Mouse (Mus musculus) liver, embryonic 13.5 days (tissue): ENCODE measurements around the gene Gal. TPM values are rescaled to one million over a fixed set of nuclear protein-coding genes. Genes with fewer than 3 reads are reported as not detected.
A peak's percentile ranks its signal among the peaks of the same experiment; 100 is the strongest.

Experiments
- ATAC-seq: fragments of 200-750 bp; cut with Nextera tagmentation; 2 replicates; pipeline ENCODE4 v1.8.0; 2017; ENCODE audit warnings: low read depth, mild to moderate bottlenecking, moderate number of reproducible peaks, moderate library complexity
- DNase-seq: peaks from one replicate; pipeline ENCODE4 v3.0.0; 2022
- H3K27ac ChIP-seq: fragments of 300-500 bp; sonication (generic); 2 replicates; pipeline ENCODE4 v1.5.1; 2015; ENCODE audit warnings: moderate library complexity, mild to moderate bottlenecking, inconsistent platforms
- H3K27me3 ChIP-seq: fragments of 300-500 bp; sonication (generic); 2 replicates; pipeline ENCODE4 v1.6.1; 2015; ENCODE audit warnings: mild to moderate bottlenecking, inconsistent platforms
- H3K36me3 ChIP-seq: fragments of 300-500 bp; sonication (generic); 2 replicates; pipeline ENCODE4 v1.6.1; 2015; ENCODE audit warnings: mild to moderate bottlenecking, inconsistent platforms
- H3K4me1 ChIP-seq: fragments of 300-500 bp; sonication (generic); replicated peaks from 2 replicates; pipeline ENCODE4 v1.6.1; 2015; ENCODE audit warnings: inconsistent platforms
- H3K4me2 ChIP-seq: fragments of 300-500 bp; sonication (generic); 2 replicates; pipeline ENCODE4 v1.6.1; 2015; ENCODE audit warnings: inconsistent platforms, mild to moderate bottlenecking, moderate library complexity
- H3K4me3 ChIP-seq: fragments of 300-500 bp; sonication (generic); replicated peaks from 2 replicates; pipeline ENCODE4 v1.5.1; 2015; ENCODE audit warnings: mild to moderate bottlenecking, inconsistent platforms
- H3K9ac ChIP-seq: fragments of 300-500 bp; sonication (generic); 2 replicates; pipeline ENCODE4 v1.6.1; 2015; ENCODE audit warnings: mild to moderate bottlenecking, inconsistent platforms
- H3K9me3 ChIP-seq: fragments of 300-500 bp; sonication (generic); replicated peaks from 2 replicates; pipeline ENCODE4 v1.6.1; 2016; ENCODE audit warnings: inconsistent platforms
- WGBS: fragments of 180-500 bp; shearing (Covaris S2); methylation state at CpG from one replicate; pipeline ENCODE4 v1.1.7; 2015; ENCODE audit not compliant: insufficient replicate concordance; 5-methylcytosine and 5-hydroxymethylcytosine counted together
- polyA plus RNA-seq: library from polyadenylated mRNA; unstranded; fragments of >200 nt; fragmentation: Nextera tagmentation; extraction: Ambion mirVana; gene quantifications from 2 replicates; pipeline ENCODE4 v1.2.1, GENCODE M21; 2015

Gene Gal
- polyA plus RNA-seq, 1 experiment from 2014 or later = not detected

GRCm38 (mm10) chr19:3436840-3437239 is 22.5 kb upstream of the Gal start:
- whole genome bisulfite sequencing = 40% methylated on average over 9 of the region's 9 CpGs
- H3K9me3 ChIP-seq = no peaks in the 10 kb centered on the region
- no peak overlapping the region for H3K9ac ChIP-seq
- no peak overlapping the region for H3K4me2 ChIP-seq
- no peak overlapping the region for H3K4me3 ChIP-seq
- H3K36me3 ChIP-seq = no peaks in the 10 kb centered on the region
- peak; percentile 43 for DNase-seq
- H3K27ac ChIP-seq = no peak overlapping the region
- H3K27me3 ChIP-seq = no peaks in the 10 kb centered on the region
- no peaks in the 10 kb centered on the region; the same call in 1 of the 2 replicates for H3K4me1 ChIP-seq
- peak; percentile 39; the same call in 1 of the 2 replicates for ATAC-seq

- Histone ChIP-seq H3K9ac (no peak overlapping the region), H3K4me1 (no peaks in the 10 kb centered on the region; the same call in 1 of the 2 replicates), H3K36me3 (no peaks in the 10 kb centered on the region), H3K4me2 (no peak overlapping the region), H3K4me3 (no peak overlapping the region), H3K27me3 (no peaks in the 10 kb centered on the region), H3K9me3 (no peaks in the 10 kb centered on the region), H3K27ac (no peak overlapping the region)
- DNase-seq = no peak
- no peak for ATAC-seq
- WGBS = 58% methylated on average over 3 of the region's 3 CpGs
Observed at GRCm38 (mm10) chr19:3435824-3436223, 21.5 kb upstream of the Gal start.

DNA sequence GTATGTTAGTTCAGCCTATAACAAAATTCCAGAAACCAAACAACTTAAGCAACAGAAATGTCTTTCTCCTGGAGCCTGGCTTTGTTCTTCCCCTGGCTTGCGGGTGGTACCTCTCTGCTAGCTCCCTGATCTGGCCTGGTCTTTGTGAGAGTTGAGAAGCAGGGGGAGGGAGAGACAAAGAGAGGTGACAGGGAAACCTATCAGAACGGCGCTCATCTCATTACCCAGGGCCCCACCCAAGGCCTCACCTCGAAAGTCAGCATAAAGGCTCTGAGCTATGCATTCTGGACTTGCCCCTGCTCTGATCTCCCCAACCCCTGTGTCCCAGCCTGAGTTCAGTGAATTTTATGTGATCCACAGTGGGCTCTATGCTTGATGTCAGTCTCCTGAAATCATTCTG is 20.3 kb upstream of the Gal start:
- H3K36me3 ChIP-seq = no peaks in the 10 kb centered on the region
- H3K4me1 ChIP-seq = no peaks in the 10 kb centered on the region; the same call in 1 of the 2 replicates
- 33% methylated on average over 4 of the region's 4 CpGs for WGBS
- H3K4me3 ChIP-seq = no peak overlapping the region
- H3K4me2 ChIP-seq = no peak overlapping the region
- no peak overlapping the region for H3K27ac ChIP-seq
- H3K9me3 ChIP-seq = no peaks in the 10 kb centered on the region
- ATAC-seq = no peak
- no peak for DNase-seq
- H3K27me3 ChIP-seq = no peaks in the 10 kb centered on the region
- H3K9ac ChIP-seq = no peak overlapping the region

- no peak overlapping the region for H3K4me2 ChIP-seq
- no peak overlapping the region for H3K4me3 ChIP-seq
- ATAC-seq (no peak), DNase-seq (no peak)
- 40% methylated on average over 4 of the region's 4 CpGs for WGBS
- no peaks in the 10 kb centered on the region for H3K36me3 ChIP-seq
- no peaks in the 10 kb centered on the region for H3K9me3 ChIP-seq
- no peaks in the 10 kb centered on the region; the same call in 1 of the 2 replicates for H3K4me1 ChIP-seq
- no peak overlapping the region for H3K9ac ChIP-seq
- no peak overlapping the region for H3K27ac ChIP-seq
- H3K27me3 ChIP-seq = no peaks in the 10 kb centered on the region
Observed at GRCm38 (mm10) chr19:3434124-3434523, 19.8 kb upstream of the Gal start.

DNA sequence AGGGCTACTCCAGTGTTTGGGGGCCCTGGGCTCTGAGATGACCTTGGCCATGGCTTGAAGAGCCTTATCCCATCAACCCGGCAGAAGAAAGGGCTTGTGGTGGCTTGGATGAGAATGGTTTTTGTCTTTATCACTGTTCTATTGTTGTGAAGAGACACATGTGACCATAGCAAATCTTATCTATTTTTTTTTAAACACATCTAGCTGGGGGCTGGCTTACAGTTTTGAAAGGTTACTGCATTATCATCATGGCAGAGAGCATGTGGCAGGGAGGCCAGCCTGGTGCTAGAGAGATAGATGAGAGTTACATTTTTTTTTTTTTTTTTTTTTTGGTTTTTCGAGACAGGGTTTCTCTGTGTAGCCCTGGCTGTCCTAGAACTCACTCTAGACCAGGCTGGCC is 17.6 kb upstream of the Gal start:
- H3K27ac ChIP-seq = no peak overlapping the region
- WGBS = 25% methylated on average over 2 of the region's 2 CpGs
- no peaks in the 10 kb centered on the region for H3K27me3 ChIP-seq
- ATAC-seq (no peak), DNase-seq (no peak)
- no peak overlapping the region for H3K9ac ChIP-seq
- H3K4me3 ChIP-seq = no peak overlapping the region
- no peak overlapping the region for H3K4me2 ChIP-seq
- no peaks in the 10 kb centered on the region for H3K36me3 ChIP-seq
- no peaks in the 10 kb centered on the region; the same call in 1 of the 2 replicates for H3K4me1 ChIP-seq
- no peaks in the 10 kb centered on the region for H3K9me3 ChIP-seq

DNA sequence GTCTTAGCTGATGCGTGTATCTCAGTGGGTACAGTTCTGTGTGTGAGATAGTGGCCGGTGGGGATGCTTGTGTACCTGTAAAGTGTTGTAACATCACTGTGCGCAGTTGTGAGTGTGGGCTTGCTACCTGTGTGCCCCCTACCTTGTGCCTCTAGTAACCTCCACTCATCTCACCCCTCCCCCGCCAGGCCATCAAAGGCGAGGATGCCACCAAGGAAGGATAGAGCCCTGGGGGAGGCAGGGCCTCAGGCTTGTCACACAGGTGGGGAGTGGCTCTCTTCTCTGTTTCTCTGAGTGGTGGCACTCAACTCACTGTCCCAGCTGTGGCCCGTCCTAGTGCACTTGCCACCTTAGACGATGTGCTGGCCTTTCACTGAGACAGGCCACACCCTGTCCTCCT is 16.7 kb upstream of the Gal start:
- Histone ChIP-seq H3K27ac (no peak overlapping the region), H3K4me1 (no peaks in the 10 kb centered on the region; the same call in 1 of the 2 replicates), H3K9me3 (no peaks in the 10 kb centered on the region), H3K4me2 (no peak overlapping the region), H3K9ac (no peak overlapping the region), H3K4me3 (no peak overlapping the region), H3K36me3 (no peaks in the 10 kb centered on the region), H3K27me3 (no peaks in the 10 kb centered on the region)
- no peak for DNase-seq
- no peak for ATAC-seq
- 61% methylated on average over 7 of the region's 7 CpGs for WGBS

DNA sequence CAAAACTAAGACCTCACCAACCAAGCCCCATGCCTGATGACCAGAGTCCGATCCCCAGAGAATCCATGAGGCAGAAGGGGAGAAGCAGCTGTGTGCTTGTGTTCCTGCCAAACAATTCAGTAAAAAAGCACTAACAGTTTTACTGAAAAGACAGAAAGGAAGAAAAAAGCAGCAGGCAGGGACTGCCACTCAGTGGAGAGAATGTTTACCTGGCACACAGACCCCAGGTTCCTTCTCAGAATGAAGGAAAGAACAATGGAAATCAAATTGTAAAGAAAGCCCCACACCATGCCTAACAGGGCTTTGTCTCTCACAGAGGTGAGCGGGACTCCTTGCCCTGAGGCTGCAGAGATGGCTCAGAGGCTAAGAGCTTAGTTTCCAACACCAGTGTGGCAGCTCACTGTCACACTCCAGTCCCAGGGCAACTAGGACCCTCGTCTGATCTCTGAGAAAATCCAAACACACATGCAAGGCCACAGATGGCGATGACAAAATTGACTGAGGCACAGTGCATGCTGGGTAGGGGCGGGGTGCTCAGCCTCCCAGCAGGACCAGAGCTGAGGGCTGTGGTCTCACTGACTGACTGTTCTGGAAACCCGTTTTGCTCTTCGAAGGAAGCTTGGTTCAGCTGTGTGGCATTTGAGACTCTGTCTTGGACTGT is 14.9 kb upstream of the Gal start:
- Histone ChIP-seq H3K4me1 (no peaks in the 10 kb centered on the region; the same call in 1 of the 2 replicates), H3K4me2 (no peak overlapping the region), H3K27ac (no peak overlapping the region), H3K9ac (no peak overlapping the region), H3K27me3 (no peaks in the 10 kb centered on the region), H3K9me3 (no peaks in the 10 kb centered on the region), H3K36me3 (no peaks in the 10 kb centered on the region), H3K4me3 (no peak overlapping the region)
- DNase-seq = no peak
- no peak for ATAC-seq
- 52% methylated on average over 7 of the region's 7 CpGs for WGBS

DNA sequence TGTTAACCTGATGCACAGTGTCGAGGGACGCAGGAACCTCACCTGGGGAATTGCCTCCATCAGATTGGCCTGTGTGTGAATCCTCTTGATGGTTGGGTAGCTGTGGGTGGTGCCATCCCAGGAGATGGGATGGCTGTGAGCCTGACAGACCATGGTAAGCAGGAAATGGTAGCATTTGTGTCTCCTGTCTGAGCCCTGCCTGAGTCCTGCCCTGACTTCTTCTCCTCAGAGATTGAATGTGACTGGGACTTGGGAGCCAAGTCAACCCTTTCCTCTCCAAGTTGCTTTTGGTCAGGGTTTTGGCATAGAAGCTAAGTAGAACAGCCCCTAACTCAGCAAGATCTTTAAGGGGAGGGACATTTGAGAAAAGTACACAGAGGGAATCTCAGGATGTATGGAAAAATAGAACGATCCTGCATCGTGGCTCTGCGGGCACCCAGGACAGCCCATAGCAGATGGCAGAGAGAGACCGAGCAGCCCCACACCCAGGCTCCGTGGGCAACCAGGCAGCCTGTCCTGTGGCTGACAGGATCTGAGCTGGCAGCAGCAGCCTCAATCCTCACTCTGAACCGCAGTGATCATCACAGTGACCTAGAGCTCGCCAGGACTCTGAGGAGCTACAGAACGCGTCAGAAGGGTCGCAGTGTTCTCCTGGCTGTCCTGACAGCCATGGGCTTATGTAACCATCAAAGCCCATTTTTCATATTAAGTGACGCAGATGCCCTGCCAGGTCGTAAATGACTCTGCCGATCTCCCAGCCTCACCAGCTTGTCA is 13.9 kb upstream of the Gal start:
- no peak overlapping the region for H3K4me2 ChIP-seq

GRCm38 (mm10) chr19:3424214-3424613 is 9.9 kb upstream of the Gal start:
- H3K27me3 ChIP-seq = no peaks in the 10 kb centered on the region
- ATAC-seq (no peak), DNase-seq (no peak)
- H3K4me1 ChIP-seq = no peaks in the 10 kb centered on the region
- 66% methylated on average over 2 of the region's 2 CpGs for WGBS
- no peak overlapping the region for H3K9ac ChIP-seq
- H3K4me3 ChIP-seq = no peak overlapping the region
- H3K36me3 ChIP-seq = no peaks in the 10 kb centered on the region
- H3K27ac ChIP-seq = no peak overlapping the region
- H3K4me2 ChIP-seq = no peak overlapping the region
- no peaks in the 10 kb centered on the region for H3K9me3 ChIP-seq

More for the DNA sequence above, 13.9 kb upstream of the Gal start:
- H3K9me3 ChIP-seq = no peaks in the 10 kb centered on the region
- H3K36me3 ChIP-seq = no peaks in the 10 kb centered on the region
- H3K4me3 ChIP-seq = no peak overlapping the region
- no peaks in the 10 kb centered on the region for H3K27me3 ChIP-seq
- DNase-seq (no peak), ATAC-seq (no peak)
- H3K9ac ChIP-seq = no peak overlapping the region
- no peak overlapping the region for H3K27ac ChIP-seq
- WGBS = 74% methylated on average over 15 of the region's 15 CpGs
- no peaks in the 10 kb centered on the region; the same call in 1 of the 2 replicates for H3K4me1 ChIP-seq

- H3K4me2 ChIP-seq = no peak overlapping the region
- H3K27me3 ChIP-seq = no peaks in the 10 kb centered on the region
- no peak overlapping the region; the same call in 1 of the 2 replicates for H3K27ac ChIP-seq
- H3K9ac ChIP-seq = no peak overlapping the region
- H3K4me1 ChIP-seq = no peaks in the 10 kb centered on the region
- WGBS = 34% methylated on average over 4 of the region's 4 CpGs
- DNase-seq = no peak
- no peaks in the 10 kb centered on the region for H3K9me3 ChIP-seq
- H3K36me3 ChIP-seq = no peaks in the 10 kb centered on the region
- H3K4me3 ChIP-seq = no peak overlapping the region
- no peak for ATAC-seq
Observed at GRCm38 (mm10) chr19:3422981-3423380, 8.6 kb upstream of the Gal start.

DNA sequence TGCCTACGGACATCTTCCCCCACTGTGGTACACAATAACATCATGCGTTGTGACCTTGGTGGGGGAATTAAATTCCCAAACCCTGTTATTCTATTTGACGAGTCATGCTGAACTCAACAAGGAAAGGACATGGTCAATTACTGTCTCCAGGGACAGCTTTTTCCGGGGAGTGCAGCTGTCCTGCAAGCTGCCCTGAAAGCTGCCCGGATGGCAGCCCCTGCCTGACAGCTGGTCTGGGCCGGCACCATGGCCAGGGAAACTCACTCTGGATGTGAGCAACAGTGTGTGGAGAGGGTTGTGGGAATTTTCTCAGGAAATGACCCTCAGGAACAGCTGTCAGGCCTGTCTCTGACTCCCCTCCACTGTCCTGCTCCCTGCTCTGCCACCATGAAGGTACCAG is 8.1 kb upstream of the Gal start:
- H3K9me3 ChIP-seq = no peaks in the 10 kb centered on the region
- DNase-seq = no peak
- no peaks in the 10 kb centered on the region for H3K36me3 ChIP-seq
- no peak for ATAC-seq
- WGBS = 75% methylated on average over 6 of the region's 6 CpGs
- H3K27ac ChIP-seq = no peak overlapping the region; the same call in 1 of the 2 replicates
- no peaks in the 10 kb centered on the region for H3K4me1 ChIP-seq
- H3K4me3 ChIP-seq = no peak overlapping the region
- H3K27me3 ChIP-seq = peaks cover 1% of the 10 kb centered on the region; the same call in 1 of the 2 replicates
- no peak overlapping the region for H3K9ac ChIP-seq
- no peak overlapping the region for H3K4me2 ChIP-seq
